Mouse (Mus musculus) T-helper 17 cell (primary cell): ENCODE results near the gene Pfdn2.

Source experiments
- in situ Hi-C, 2 experiments: fragments of 300-600 bp; cut with MboI, MseI; formaldehyde crosslinking; loops; 1 replicate in 1 of 2; 2 replicates in 1 of 2; pipeline ENCODE4 v1.15.1; 2025; ENCODE audit warnings: high pct_unique_total_duplicates in 2 of 2

Gene Pfdn2

DNA sequence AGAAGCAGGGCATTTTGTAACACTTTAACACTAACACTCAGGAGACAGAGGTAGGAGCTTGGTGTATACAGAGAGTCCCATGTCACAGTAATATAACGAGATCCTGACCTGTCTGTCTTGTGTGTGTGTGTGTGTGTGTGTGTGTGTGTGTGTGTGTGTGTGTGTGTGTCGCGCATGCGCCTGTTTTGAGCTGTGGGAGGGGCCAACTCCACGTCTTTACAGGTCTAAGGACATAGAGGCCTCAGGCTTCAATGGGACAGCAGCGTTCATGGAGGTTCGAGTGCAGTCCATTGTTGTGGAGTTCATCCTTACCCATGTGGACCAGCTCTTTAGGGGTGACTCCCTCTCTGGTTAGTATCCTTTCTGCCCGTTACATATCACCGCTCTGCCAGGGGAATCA is 57.5 kb downstream of the Pfdn2 start:
- in situ Hi-C loops, result no loop called here

DNA sequence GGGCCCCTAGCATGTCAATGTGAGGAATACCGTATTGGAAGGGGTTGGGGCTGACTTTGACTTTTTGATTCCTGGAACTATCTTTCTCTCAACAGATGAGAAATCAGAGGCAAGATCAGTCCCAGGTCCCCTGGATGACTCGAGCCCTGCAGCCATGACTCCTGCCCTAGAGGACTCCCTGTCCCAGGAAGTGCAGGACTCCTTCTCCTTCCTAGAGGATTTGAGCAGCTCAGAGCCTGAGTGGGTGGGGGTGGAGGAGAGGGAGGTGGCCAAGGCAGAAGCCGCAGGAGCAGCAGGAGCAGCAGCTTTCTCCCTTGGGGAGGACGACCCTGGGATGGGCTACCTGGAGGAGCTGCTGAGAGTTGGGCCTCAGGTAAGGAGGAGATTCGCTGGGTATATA is 61.8 kb downstream of the Pfdn2 start:
- in situ Hi-C loops, result no loop called here
